Mouse (Mus musculus) lung, postnatal 0 days (tissue): ENCODE measurements at regions not wholly inside any gene's neighbourhood (a gene's known extent, or its start where the extent isn't known, plus 50 kb on each side); places are given as distances from the start of the nearest gene placed in this dataset.

Experiments
- CTCF ChIP-seq: IDR thresholded peaks from 2 replicates; pipeline ENCODE4 v1.5.1; 2016; ENCODE audit warnings: antibody characterized with exemption, mild to moderate bottlenecking
- EP300 ChIP-seq: IDR thresholded peaks from 2 replicates; pipeline ENCODE4 v1.6.1; 2016; ENCODE audit warnings: antibody characterized with exemption, mild to moderate bottlenecking, control low read depth

DNA sequence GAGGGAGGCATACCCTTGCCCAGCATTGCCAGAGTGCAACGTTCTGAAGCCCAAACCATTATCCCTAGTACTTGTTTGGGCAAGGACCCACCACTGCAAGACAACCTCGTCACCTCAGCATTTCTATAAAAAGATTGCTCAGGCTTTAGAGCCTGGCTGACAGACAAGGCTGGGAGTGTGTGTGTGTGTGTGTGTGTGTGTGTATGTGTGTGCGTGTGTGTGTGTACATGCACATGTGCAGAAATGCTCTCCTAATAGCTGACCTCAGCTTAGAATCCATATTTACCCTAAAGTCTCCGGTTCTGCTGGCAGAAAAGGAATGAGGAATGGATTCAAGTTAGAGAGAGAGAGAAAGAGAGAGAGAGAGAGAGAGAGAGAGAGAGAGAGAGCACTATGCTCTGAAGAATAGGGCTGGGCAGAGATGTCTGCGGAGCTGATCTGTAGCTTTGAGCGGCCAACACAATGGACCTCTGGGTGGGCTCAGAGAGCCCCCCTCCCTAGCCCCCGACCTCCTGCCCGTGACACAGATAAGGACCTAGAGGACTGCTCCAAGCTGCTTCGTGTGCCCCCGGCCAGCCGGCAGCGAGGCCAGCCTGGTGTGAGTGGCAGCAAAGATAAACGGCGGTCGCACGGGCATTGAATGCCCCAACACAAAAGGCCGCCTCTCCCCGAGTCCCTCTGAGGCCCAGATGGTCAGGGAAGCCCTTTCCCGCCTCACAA lies 166.1 kb downstream of the H2al1j start:
- TF ChIP-seq CTCF (no peak), EP300 (no peak)
